Mouse (Mus musculus) thymus, adult 2 months (tissue): Measurements from ENCODE around the gene Timm8a2. TPM values are rescaled to one million over a fixed set of nuclear protein-coding genes. Genes with fewer than 3 reads are reported as not detected.

Source experiments
- DNase-seq: peaks from one replicate; pipeline ENCODE4 v3.0.0; 2021
- H3K27ac ChIP-seq: fragments of 200-500 bp; 2 replicates; pipeline ENCODE4 v1.5.1; 2012; ENCODE audit warnings: low read length, control low read depth; ENCODE audit not compliant: control insufficient read depth, insufficient read depth
- H3K27me3 ChIP-seq: fragments of 200-500 bp; 2 replicates; pipeline ENCODE4 v1.6.1; 2012; ENCODE audit warnings: mild to moderate bottlenecking, low read length, moderate library complexity, mixed read lengths; ENCODE audit not compliant: control insufficient read depth, insufficient read depth
- H3K36me3 ChIP-seq: fragments of 200-500 bp; 2 replicates; pipeline ENCODE4 v1.6.1; 2012; ENCODE audit warnings: mild to moderate bottlenecking, low read length, moderate library complexity; ENCODE audit not compliant: control insufficient read depth, insufficient read depth
- H3K4me1 ChIP-seq: fragments of 200-500 bp; replicated peaks from 2 replicates; pipeline ENCODE4 v1.6.1; 2012; ENCODE audit warnings: low read length; ENCODE audit not compliant: control insufficient read depth, insufficient read depth
- H3K4me3 ChIP-seq: fragments of 200-500 bp; 2 replicates; pipeline ENCODE4 v1.5.1; 2012; ENCODE audit warnings: mild to moderate bottlenecking, low read length, control low read depth, moderate library complexity; ENCODE audit not compliant: control insufficient read depth, insufficient read depth
- CTCF ChIP-seq: fragments of 200-500 bp; IDR thresholded peaks from 2 replicates; pipeline ENCODE4 v1.5.1; 2012; ENCODE audit warnings: mild to moderate bottlenecking, control low read depth, low read length, moderate library complexity, borderline replicate concordance; ENCODE audit not compliant: control insufficient read depth, poor library complexity, insufficient read depth; ENCODE audit errors: extremely low read depth
- POLR2A ChIP-seq: fragments of 200-500 bp; IDR thresholded peaks from 2 replicates; pipeline ENCODE4 v1.6.1; 2012; ENCODE audit warnings: mild to moderate bottlenecking, low read length, control low read depth, moderate library complexity; ENCODE audit not compliant: control insufficient read depth, poor library complexity, insufficient read depth; ENCODE audit errors: extremely low read depth
- WGBS: fragments of 180-500 bp; shearing (Covaris S2); methylation state at CpG from one replicate; pipeline ENCODE4 v1.1.7; 2018; 5-methylcytosine and 5-hydroxymethylcytosine counted together
- polyA plus RNA-seq: library from polyadenylated mRNA; depleted of rRNA; stranded (reverse); fragments of >200 nt; gene quantifications from 2 replicates; pipeline ENCODE4 v1.2.3, GENCODE M21; 2012; rRNA removed

Timm8a2 gene
- 0.38 and 0.43 TPM in 2 replicates for polyA plus RNA-seq

DNA sequence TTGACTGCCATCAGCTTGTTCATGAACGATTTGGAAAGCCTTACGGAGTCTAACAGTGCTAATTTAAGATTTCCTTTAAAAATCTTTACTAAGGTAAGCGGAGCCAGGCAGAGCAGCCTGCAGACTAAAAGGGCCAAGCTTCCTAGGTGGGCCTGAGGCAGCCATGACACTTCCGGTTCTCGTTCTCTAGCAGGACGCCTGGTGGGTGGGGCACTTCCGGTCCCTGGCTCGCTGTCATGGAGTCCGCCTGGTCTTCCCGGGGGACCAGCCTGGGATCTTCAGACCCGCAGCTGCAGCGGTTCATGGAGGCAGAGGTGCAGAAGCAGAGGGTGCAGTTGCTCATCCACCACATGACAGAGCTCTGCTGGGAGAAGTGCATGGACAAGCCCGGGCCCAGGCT lies at the start of gene Timm8a2:
Timm8a2 (plus strand) TSS at position 224 of the 400 bp plus-strand sequence.
- TF ChIP-seq POLR2A: no peak
- no peak for TF ChIP-seq CTCF
- Histone ChIP-seq H3K27ac (no peak within 1 kb of the TSS), H3K4me1 (peaks cover 13% of the 10 kb centered on the region), H3K36me3 (no peaks in the 10 kb centered on the region), H3K4me3 (no peak within 1 kb of the TSS), H3K27me3 (no peaks in the 10 kb centered on the region)
- DNase-seq: no peak
- 97% methylated on average over 13 of the region's 13 CpGs for WGBS

- H3K4me3 ChIP-seq: no peak overlapping the region
- no peak overlapping the region for H3K27ac ChIP-seq
- WGBS: 49% methylated on average over 3 of the region's 3 CpGs
- H3K27me3 ChIP-seq: no peaks in the 10 kb centered on the region
- no peaks in the 10 kb centered on the region for H3K36me3 ChIP-seq
- peaks cover 23% of the 10 kb centered on the region for H3K4me1 ChIP-seq
- DNase-seq: no peak
- TF ChIP-seq CTCF: no peak
- TF ChIP-seq POLR2A: no peak
Measured at GRCm38 (mm10) chr14:121985477-121985876, 49.0 kb upstream of the Timm8a2 start.

GRCm38 (mm10) chr14:121986028-121986427 lies 48.4 kb upstream of the Timm8a2 start:
- no peak for TF ChIP-seq CTCF
- no peak for TF ChIP-seq POLR2A
- Histone ChIP-seq H3K27ac (no peak overlapping the region), H3K4me3 (no peak overlapping the region)

GRCm38 (mm10) chr14:121987287-121987686 lies 47.2 kb upstream of the Timm8a2 start:
- Histone ChIP-seq H3K4me1 (peaks cover 31% of the 10 kb centered on the region), H3K27ac (no peak overlapping the region), H3K36me3 (no peaks in the 10 kb centered on the region), H3K4me3 (no peak overlapping the region), H3K27me3 (no peaks in the 10 kb centered on the region)
- no peak for DNase-seq
- TF ChIP-seq POLR2A: no peak
- 76% methylated on average over 1 of the region's 1 CpGs for WGBS

More at GRCm38 (mm10) chr14:121986028-121986427, 48.4 kb upstream of the Timm8a2 start:
- DNase-seq: no peak
- H3K36me3 ChIP-seq: no peaks in the 10 kb centered on the region
- no peaks in the 10 kb centered on the region for H3K27me3 ChIP-seq
- 94% methylated on average over 6 of the region's 6 CpGs for WGBS
- H3K4me1 ChIP-seq: peaks cover 25% of the 10 kb centered on the region

DNA sequence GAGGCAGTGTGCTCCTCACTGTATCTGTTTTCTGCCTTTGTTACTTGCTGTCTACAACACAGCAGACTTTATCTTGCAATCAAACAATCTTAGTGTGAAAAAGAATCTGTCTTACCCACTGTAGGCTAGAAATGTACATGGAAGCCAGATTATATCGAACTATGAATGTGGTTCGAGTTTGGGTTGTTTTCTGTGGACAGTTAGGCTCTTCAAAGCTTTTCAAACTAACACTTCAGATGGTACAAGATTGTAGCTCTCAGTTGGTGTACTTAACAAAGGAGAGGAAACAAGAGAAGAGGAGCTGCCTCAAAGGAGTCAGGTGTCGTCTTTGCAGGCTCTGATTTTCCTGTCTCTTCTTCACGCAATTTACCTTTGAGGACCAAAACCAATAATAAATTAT lies 46.8 kb upstream of the Timm8a2 start:
- Histone ChIP-seq H3K27ac (no peak overlapping the region), H3K4me3 (no peak overlapping the region), H3K36me3 (no peaks in the 10 kb centered on the region), H3K27me3 (no peaks in the 10 kb centered on the region), H3K4me1 (peaks cover 34% of the 10 kb centered on the region)
- WGBS: 19% methylated on average over 4 of the region's 4 CpGs
- DNase-seq: no peak
- TF ChIP-seq CTCF (no peak), POLR2A (no peak)

DNA sequence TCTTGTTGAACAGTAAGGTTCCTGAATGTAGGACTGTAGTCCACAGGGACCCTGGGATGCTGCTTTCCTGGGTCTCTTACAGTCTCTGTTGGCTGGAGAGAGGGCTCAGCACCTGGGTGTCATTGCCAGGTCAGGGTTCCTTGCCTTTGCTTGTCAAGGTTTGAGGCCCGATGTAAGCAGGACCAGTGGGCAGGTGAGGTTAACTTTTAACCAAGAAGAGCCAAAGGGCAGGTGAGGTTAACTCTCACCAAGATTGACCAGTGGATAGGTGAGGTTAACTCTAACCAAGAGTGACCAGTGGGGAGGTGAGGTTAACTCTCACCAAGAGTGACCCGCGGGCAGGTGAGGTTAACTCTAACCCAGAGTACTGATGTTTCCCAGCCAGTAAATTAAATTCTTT lies 45.1 kb upstream of the Timm8a2 start:
- H3K36me3 ChIP-seq: 0 out of 2 replicates have a peak, but pooled peaks cover under 1% of the 10 kb centered on the region
- no peak overlapping the region for H3K27ac ChIP-seq
- DNase-seq: no peak
- TF ChIP-seq POLR2A (no peak), CTCF (no peak)
- H3K27me3 ChIP-seq: no peaks in the 10 kb centered on the region
- WGBS: 98% methylated on average over 3 of the region's 3 CpGs
- H3K4me1 ChIP-seq: peaks cover 41% of the 10 kb centered on the region
- H3K4me3 ChIP-seq: no peak overlapping the region

DNA sequence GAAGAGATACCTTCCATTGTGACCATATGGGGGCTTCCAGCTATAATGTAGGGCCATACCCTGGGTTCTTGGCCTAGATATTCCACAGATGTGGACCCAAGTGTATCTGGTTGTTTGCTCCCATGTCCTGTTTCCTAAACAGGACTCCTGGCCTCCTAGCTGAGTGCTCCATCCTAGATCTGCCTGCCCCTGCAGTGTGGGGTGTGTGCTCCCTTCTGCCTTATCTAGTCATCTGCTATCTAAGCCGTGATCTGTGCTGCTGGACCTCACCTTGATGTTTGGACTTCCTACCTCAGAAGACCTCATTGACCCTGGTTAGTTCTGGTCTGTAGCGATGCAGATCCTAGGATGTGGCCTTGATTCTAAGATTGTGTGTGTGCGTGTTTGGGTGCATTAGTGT lies 44.6 kb upstream of the Timm8a2 start:
- peaks cover 42% of the 10 kb centered on the region for H3K4me1 ChIP-seq
- no peak overlapping the region for H3K4me3 ChIP-seq
- no peak overlapping the region for H3K27ac ChIP-seq
- H3K36me3 ChIP-seq: 0 out of 2 replicates have a peak, but pooled peaks cover 3% of the 10 kb centered on the region
- H3K27me3 ChIP-seq: no peaks in the 10 kb centered on the region
- WGBS: 96% methylated on average over 3 of the region's 3 CpGs
- no peak for DNase-seq
- TF ChIP-seq CTCF (no peak), POLR2A (no peak)
